Mouse (Mus musculus) T-helper 1 cell (primary cell): ENCODE results near the gene Tram1l1.

ENCODE experiments used
- in situ Hi-C: fragments of 300-600 bp; cut with MboI, MseI; formaldehyde crosslinking; loops from one replicate; pipeline ENCODE4 v1.15.1; 2025; ENCODE audit warnings: high pct_unique_total_duplicates

Tram1l1 gene

GRCm38 (mm10) chr3:124320821-124321576 is at the start of gene Tram1l1:
TSS of gene Tram1l1 (plus strand) at chr3:124320855.
- in situ Hi-C loops, result no loop called here

GRCm38 (mm10) chr3:124271229-124271628 is 49.4 kb upstream of the Tram1l1 start:
- in situ Hi-C loops, result loop anchor here (10.0 kb wide), 1 partner anchor 756 kb away; no protein-coding TSS in a partner anchor

GRCm38 (mm10) chr3:124271668-124272067 is 49.0 kb upstream of the Tram1l1 start:
- in situ Hi-C loops, result loop anchor here (10.0 kb wide), 1 partner anchor 757 kb away; no protein-coding TSS in a partner anchor

- in situ Hi-C loops, result loop anchor here (10.0 kb wide), 1 partner anchor 758 kb away; no protein-coding TSS in a partner anchor
Measured at GRCm38 (mm10) chr3:124272465-124273089, 48.1 kb upstream of the Tram1l1 start.

GRCm38 (mm10) chr3:124274928-124275609 is 45.6 kb upstream of the Tram1l1 start:
- in situ Hi-C loops, result loop anchor here (10.0 to 25.0 kb wide), 2 partner anchors 760 to 1063 kb away; no protein-coding TSS in a partner anchor

- in situ Hi-C loops, result loop anchor here (25.0 kb wide), 1 partner anchor 1077 kb away; no protein-coding TSS in a partner anchor
Measured at GRCm38 (mm10) chr3:124288936-124289335, 31.7 kb upstream of the Tram1l1 start.

GRCm38 (mm10) chr3:124319254-124319653 is 1.4 kb upstream of the Tram1l1 start:
- in situ Hi-C loops, result no loop called here

GRCm38 (mm10) chr3:124320398-124320797 is 257 bp upstream of the Tram1l1 start:
- in situ Hi-C loops, result no loop called here

GRCm38 (mm10) chr3:124346445-124346844 is 25.8 kb downstream of the Tram1l1 start:
- in situ Hi-C loops, result no loop called here

- in situ Hi-C loops, result no loop called here
Measured at GRCm38 (mm10) chr3:124357533-124357932, 36.9 kb downstream of the Tram1l1 start.

GRCm38 (mm10) chr3:124372031-124372430 is 51.4 kb downstream of the Tram1l1 start:
- in situ Hi-C loops, result no loop called here
